Mouse (Mus musculus): ENCODE results near the gene Sik1.

DNA sequence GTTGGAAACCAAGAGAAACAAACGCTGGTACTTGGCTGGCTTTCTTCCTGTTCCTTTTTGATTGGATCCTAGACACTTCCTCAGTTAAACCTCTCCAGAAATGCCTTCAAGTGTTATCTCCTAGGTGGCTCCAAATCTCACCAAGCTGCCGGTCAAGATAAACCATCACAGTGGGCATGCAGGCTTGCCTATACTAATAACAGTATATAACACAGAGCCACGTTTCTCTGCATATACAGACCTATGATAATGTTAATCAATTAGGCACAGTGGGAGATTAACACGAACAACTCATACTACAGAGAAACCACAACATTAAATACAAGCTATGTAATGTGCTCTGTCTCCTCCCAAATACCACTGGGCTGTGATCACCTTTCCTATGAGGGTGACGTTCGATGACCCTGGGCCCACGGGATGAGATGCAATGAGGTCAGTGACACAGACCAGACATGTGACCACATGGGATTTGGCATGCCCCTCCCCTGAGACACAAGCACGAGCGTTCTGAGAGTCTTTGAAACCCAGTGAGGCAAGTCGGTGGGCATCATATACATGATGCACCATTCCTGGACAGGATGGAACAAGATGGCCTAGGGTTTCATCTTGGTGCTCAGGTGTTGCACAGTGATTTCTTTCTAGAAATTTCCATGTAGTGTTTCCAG is 7.7 kb upstream of the Sik1 start:
- TF ChIP-seq POLR2A (IDR thresholded peaks at IDR 0.05; ENCODE audit: extremely low read depth, insufficient read depth, low read length) (no peak), CTCF (IDR thresholded peaks at IDR 0.05; ENCODE audit: extremely low read depth, insufficient read depth, low read length) (no peak)
